Mouse (Mus musculus): Measurements from ENCODE around the gene Rhob. TPM values are rescaled to one million over a fixed set of nuclear protein-coding genes. Genes with fewer than 3 reads are reported as not detected.

Rhob gene
- total and polyA plus RNA-seq, 2 experiments = 12.8 to 31.0 TPM

GRCm38 (mm10) chr12:8510317-8510988 lies 10.6 kb upstream of the Rhob start:
- H3K36me3 ChIP-seq (ENCODE audit: control insufficient read depth, insufficient read depth, low read length) = no peaks in the 10 kb centered on the region
- DNase-seq (ENCODE audit: extremely low read depth, low read depth, low spot score) = peak; percentile 54
- H3K9ac ChIP-seq (ENCODE audit: low read depth, low read length) = no peak overlapping the region
- H3K27me3 ChIP-seq (ENCODE audit: control insufficient read depth, insufficient read depth, low read length) = no peaks in the 10 kb centered on the region
- no peak overlapping the region for H3K4me3 ChIP-seq (ENCODE audit: insufficient read depth, low read depth, low read length)
- no peak for TF ChIP-seq CTCF (IDR thresholded peaks at IDR 0.05; ENCODE audit: low read depth, low read length)
- no peak for TF ChIP-seq POLR2A (IDR thresholded peaks at IDR 0.05; ENCODE audit: extremely low read depth, insufficient read depth, low read length)
- no peaks in the 10 kb centered on the region for H3K79me2 ChIP-seq (ENCODE audit: control insufficient read depth, insufficient read depth, low read length)
- H3K27ac ChIP-seq (replicated peaks; ENCODE audit: insufficient read depth, low read depth, low read length) = 0 out of 2 replicates have a peak overlapping the region, but pooled peaks have one; percentile 12
- 37% methylated on average over 6 of the region's 6 CpGs for WGBS
- H3K4me1 ChIP-seq (ENCODE audit: control insufficient read depth, insufficient read depth, low read length) = peaks cover 14% of the 10 kb centered on the region; the same call in 1 of the 2 replicates

DNA sequence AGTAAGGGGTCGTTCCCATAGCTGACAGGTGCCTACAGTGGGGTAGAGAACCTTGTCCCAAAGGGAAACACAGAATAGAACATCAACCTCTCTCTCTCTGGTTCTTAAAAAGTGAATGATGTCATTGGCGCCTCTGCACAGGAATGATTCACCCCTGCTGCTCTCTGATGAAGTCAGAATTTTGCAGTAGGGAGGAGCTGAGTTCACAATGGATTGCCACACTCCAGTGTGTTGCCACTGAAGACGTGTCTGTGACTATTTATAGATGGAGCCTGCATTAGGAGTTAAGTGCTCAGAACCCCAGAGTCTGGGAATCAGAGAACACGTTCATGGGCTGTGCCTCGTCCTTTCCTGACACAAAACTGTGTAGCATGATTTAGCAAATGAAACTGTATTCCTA lies 9.9 kb upstream of the Rhob start:
- Histone ChIP-seq H3K27ac (replicated peaks; ENCODE audit: insufficient read depth, low read depth, low read length) (no peak overlapping the region), H3K9ac (ENCODE audit: low read depth, low read length) (no peak overlapping the region), H3K4me1 (ENCODE audit: control insufficient read depth, insufficient read depth, low read length) (peaks cover 14% of the 10 kb centered on the region; the same call in 1 of the 2 replicates), H3K36me3 (ENCODE audit: control insufficient read depth, insufficient read depth, low read length) (no peaks in the 10 kb centered on the region), H3K4me3 (ENCODE audit: insufficient read depth, low read depth, low read length) (no peak overlapping the region), H3K79me2 (ENCODE audit: control insufficient read depth, insufficient read depth, low read length) (no peaks in the 10 kb centered on the region), H3K27me3 (ENCODE audit: control insufficient read depth, insufficient read depth, low read length) (no peaks in the 10 kb centered on the region)
- DNase-seq (ENCODE audit: extremely low read depth, low read depth, low spot score) = peak; percentile 42
- TF ChIP-seq POLR2A (IDR thresholded peaks at IDR 0.05; ENCODE audit: extremely low read depth, insufficient read depth, low read length) (no peak), CTCF (IDR thresholded peaks at IDR 0.05; ENCODE audit: low read depth, low read length) (no peak)
- 69% methylated on average over 5 of the region's 5 CpGs for WGBS

- DNase-seq (ENCODE audit: extremely low read depth, low read depth, low spot score) = peak; percentile 92
- Histone ChIP-seq H3K79me2 (ENCODE audit: control insufficient read depth, insufficient read depth, low read length) (no peaks in the 10 kb centered on the region), H3K36me3 (ENCODE audit: control insufficient read depth, insufficient read depth, low read length) (no peaks in the 10 kb centered on the region), H3K9ac (ENCODE audit: low read depth, low read length) (no peak overlapping the region), H3K4me3 (ENCODE audit: insufficient read depth, low read depth, low read length) (no peak overlapping the region), H3K4me1 (ENCODE audit: control insufficient read depth, insufficient read depth, low read length) (peaks cover 18% of the 10 kb centered on the region; the same call in 1 of the 2 replicates), H3K27ac (replicated peaks; ENCODE audit: insufficient read depth, low read depth, low read length) (no peak overlapping the region; the same call in 1 of the 2 replicates), H3K27me3 (ENCODE audit: control insufficient read depth, insufficient read depth, low read length) (no peaks in the 10 kb centered on the region)
- 18% methylated on average over 9 of the region's 9 CpGs for WGBS
- TF ChIP-seq POLR2A (IDR thresholded peaks at IDR 0.05; ENCODE audit: extremely low read depth, insufficient read depth, low read length) (no peak), CTCF (IDR thresholded peaks at IDR 0.05; ENCODE audit: low read depth, low read length) (no peak)
Measured at GRCm38 (mm10) chr12:8506954-8507707, 7.3 kb upstream of the Rhob start.

- Histone ChIP-seq H3K4me1 (ENCODE audit: control insufficient read depth, insufficient read depth, low read length) (peaks cover 13% of the 10 kb centered on the region), H3K79me2 (ENCODE audit: control insufficient read depth, insufficient read depth, low read length) (peaks cover 4% of the 10 kb centered on the region; the same call in 1 of the 2 replicates), H3K27me3 (ENCODE audit: control insufficient read depth, insufficient read depth, low read length) (no peaks in the 10 kb centered on the region), H3K36me3 (ENCODE audit: control insufficient read depth, insufficient read depth, low read length) (no peaks in the 10 kb centered on the region), H3K9ac (ENCODE audit: low read depth, low read length) (no peak overlapping the region), H3K27ac (replicated peaks; ENCODE audit: insufficient read depth, low read depth, low read length) (no peak overlapping the region), H3K4me3 (ENCODE audit: insufficient read depth, low read depth, low read length) (no peak overlapping the region)
- DNase-seq (ENCODE audit: extremely low read depth, low read depth, low spot score) = peak; percentile 64
- 81% methylated on average over 6 of the region's 6 CpGs for WGBS
- TF ChIP-seq POLR2A (IDR thresholded peaks at IDR 0.05; ENCODE audit: extremely low read depth, insufficient read depth, low read length) = no peak
- no peak for TF ChIP-seq CTCF (IDR thresholded peaks at IDR 0.05; ENCODE audit: low read depth, low read length)
Measured at GRCm38 (mm10) chr12:8504131-8504530, 4.3 kb upstream of the Rhob start.

GRCm38 (mm10) chr12:8502546-8502945 lies 2.7 kb upstream of the Rhob start:
- Histone ChIP-seq H3K9ac (ENCODE audit: low read depth, low read length) (no peak overlapping the region), H3K27ac (replicated peaks; ENCODE audit: insufficient read depth, low read depth, low read length) (no peak overlapping the region), H3K79me2 (ENCODE audit: control insufficient read depth, insufficient read depth, low read length) (peaks cover 13% of the 10 kb centered on the region; the same call in 1 of the 2 replicates), H3K4me1 (ENCODE audit: control insufficient read depth, insufficient read depth, low read length) (peaks cover 13% of the 10 kb centered on the region), H3K4me3 (ENCODE audit: insufficient read depth, low read depth, low read length) (no peak overlapping the region), H3K27me3 (ENCODE audit: control insufficient read depth, insufficient read depth, low read length) (no peaks in the 10 kb centered on the region), H3K36me3 (ENCODE audit: control insufficient read depth, insufficient read depth, low read length) (no peaks in the 10 kb centered on the region)
- TF ChIP-seq CTCF (IDR thresholded peaks at IDR 0.05; ENCODE audit: low read depth, low read length) (no peak), POLR2A (IDR thresholded peaks at IDR 0.05; ENCODE audit: extremely low read depth, insufficient read depth, low read length) (no peak)
- 9% methylated on average over 6 of the region's 6 CpGs for WGBS
- peak; percentile 51 for DNase-seq (ENCODE audit: extremely low read depth, low read depth, low spot score)
